Mouse (Mus musculus) brain, embryonic 14.5 days (tissue): ENCODE data around the gene Slc43a1.

Source experiments
- CTCF ChIP-seq: fragments of 200-500 bp; IDR thresholded peaks from 2 replicates; pipeline ENCODE4 v1.5.1; 2012; ENCODE audit warnings: inconsistent platforms, mild to moderate bottlenecking, moderate library complexity, borderline replicate concordance; ENCODE audit not compliant: insufficient read depth, insufficient read length; ENCODE audit errors: extremely low read depth
- POLR2A ChIP-seq: fragments of 200-500 bp; IDR thresholded peaks from 2 replicates; pipeline ENCODE4 v1.6.1; 2012; ENCODE audit warnings: mild to moderate bottlenecking, inconsistent platforms, borderline replicate concordance; ENCODE audit not compliant: poor library complexity, insufficient read depth, insufficient read length, severe bottlenecking; ENCODE audit errors: extremely low read depth

DNA sequence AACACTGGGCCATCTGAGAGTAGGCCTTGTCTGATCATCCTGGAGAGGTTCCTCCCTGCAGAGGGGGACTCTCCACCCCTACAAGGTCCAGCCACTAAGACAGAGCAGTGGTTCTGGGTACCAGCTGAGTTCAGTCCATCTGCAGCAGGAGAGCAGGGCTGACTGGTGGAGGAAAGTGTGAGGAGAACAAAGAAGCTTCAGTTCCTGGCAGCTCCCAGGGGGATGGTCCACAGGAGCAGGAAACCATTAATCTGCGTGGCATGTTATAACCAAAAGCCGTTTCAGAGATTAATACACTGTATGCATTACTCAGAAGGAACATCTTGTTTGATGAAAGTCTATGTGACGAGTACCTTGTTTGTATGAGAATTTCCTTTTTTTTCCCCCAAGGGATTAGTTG is 74.1 kb downstream of the Slc43a1 start:
- TF ChIP-seq CTCF (no peak), POLR2A (no peak)
